Mouse (Mus musculus): ENCODE results near the gene Atp6v0b.

- TF ChIP-seq GATA1 (IDR thresholded peaks at IDR 0.05; ENCODE audit: borderline replicate concordance, low read length) (no peak), FLI1 (IDR thresholded peaks at IDR 0.05; ENCODE audit: low read length) (no peak)
Observed at GRCm38 (mm10) chr4:117878301-117878700, 8.8 kb downstream of the Atp6v0b start.
